Mouse (Mus musculus): Measurements from ENCODE around the gene Rasal2.

DNA sequence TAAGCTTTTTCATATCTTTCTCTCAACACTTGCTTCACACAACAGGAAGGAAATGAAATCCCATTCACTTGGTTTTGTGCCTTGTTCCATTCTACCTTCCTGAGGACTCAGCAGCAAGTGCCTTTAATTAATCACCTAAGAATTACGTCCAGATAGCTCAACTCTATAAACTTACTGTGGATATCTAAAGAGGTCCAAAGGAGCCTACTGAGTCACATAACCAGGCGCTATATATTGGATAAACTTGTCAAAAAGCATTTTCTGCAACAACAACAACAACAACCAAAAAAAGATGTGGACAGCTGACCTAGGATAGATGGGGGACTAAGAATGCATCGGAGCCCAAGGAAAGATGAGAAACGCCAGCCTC is 1.1 kb downstream of the Rasal2 start:
- TF ChIP-seq GATA1 (IDR thresholded peaks at IDR 0.05; ENCODE audit: borderline replicate concordance, low read length), result no peak
- TF ChIP-seq FLI1 (IDR thresholded peaks at IDR 0.05; ENCODE audit: low read length), result no peak

Measured in megakaryocyte, embryonic 14.5 days (primary cell).